Mouse (Mus musculus): Measurements from ENCODE around the gene Fam149b. TPM values are rescaled to one million over a fixed set of nuclear protein-coding genes. Genes with fewer than 3 reads are reported as not detected.

Fam149b gene
- polyA plus RNA-seq, 1 experiment from 2014 or later: 13.5 TPM

DNA sequence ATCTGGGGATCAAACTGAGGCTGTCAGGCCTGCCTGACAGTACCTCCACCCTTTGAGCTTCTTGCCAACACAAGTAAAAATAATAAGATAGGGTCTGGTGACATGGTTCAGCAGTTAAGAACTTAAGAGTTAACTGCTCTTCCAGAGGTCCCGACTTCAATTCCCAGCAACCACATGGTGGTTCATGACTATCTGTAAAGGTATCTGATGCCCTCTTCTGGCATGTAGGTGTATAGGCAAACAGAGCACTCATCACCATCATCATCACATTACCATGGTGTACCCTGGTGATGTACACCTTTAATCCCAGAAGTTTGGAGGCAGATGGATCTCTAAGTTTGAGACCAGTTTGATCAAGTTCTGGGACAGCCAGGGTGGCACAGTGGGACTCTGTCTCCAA is 80.6 kb downstream of the Fam149b start:
- DNase-seq (ENCODE audit: low spot score): no peak
- Histone ChIP-seq H3K4me3 (ENCODE audit: low read depth, low read length) (no peak overlapping the region), H3K4me2 (replicated peaks; ENCODE audit: low read depth) (no peak overlapping the region), H3K9ac (ENCODE audit: low read length) (no peak overlapping the region), H3K27ac (replicated peaks) (no peak overlapping the region), H3K9me3 (ENCODE audit: control insufficient read depth, low read length) (no peaks in the 10 kb centered on the region), H3K36me3 (ENCODE audit: control insufficient read depth, insufficient read depth, low read length) (no peaks in the 10 kb centered on the region), H3K27me3 (ENCODE audit: control insufficient read depth, insufficient read depth, low read length) (no peaks in the 10 kb centered on the region), H3K4me1 (replicated peaks; ENCODE audit: control insufficient read depth, insufficient read depth) (no peaks in the 10 kb centered on the region)
- 48% methylated on average over 1 of the region's 1 CpGs for WGBS
- TF ChIP-seq EP300 (optimal IDR thresholded peaks at IDR 0.05): no peak
- TF ChIP-seq CTCF (IDR thresholded peaks at IDR 0.05; ENCODE audit: low read depth): peak; percentile 34
- no peak for ATAC-seq (ENCODE audit: low FRiP score, low TSS enrichment)

DNA sequence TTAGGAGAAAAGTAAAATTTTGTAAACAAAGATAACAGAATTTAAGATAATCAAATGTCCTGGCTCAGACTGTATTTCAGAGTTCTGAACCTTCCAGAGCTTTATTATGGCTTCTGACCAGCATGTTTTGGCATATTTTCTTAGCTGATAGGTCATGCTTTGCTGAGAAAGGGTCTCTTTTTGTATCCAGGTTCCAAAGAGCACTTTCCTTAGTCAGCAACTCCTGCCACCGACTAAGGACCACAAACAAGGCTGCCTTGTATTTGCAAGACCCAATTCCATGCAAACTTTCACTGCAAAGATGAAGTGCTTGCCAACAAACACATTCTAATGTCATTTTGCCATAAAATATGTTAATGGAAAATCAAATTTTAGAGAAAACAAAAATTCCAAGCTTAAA is 81.9 kb downstream of the Fam149b start:
- WGBS: 44% methylated on average over 1 of the region's 1 CpGs
- Histone ChIP-seq H3K4me1 (replicated peaks; ENCODE audit: control insufficient read depth, insufficient read depth) (no peaks in the 10 kb centered on the region), H3K27ac (replicated peaks) (no peak overlapping the region), H3K9ac (ENCODE audit: low read length) (no peak overlapping the region), H3K27me3 (ENCODE audit: control insufficient read depth, insufficient read depth, low read length) (no peaks in the 10 kb centered on the region), H3K36me3 (ENCODE audit: control insufficient read depth, insufficient read depth, low read length) (no peaks in the 10 kb centered on the region), H3K4me2 (replicated peaks; ENCODE audit: low read depth) (no peak overlapping the region), H3K4me3 (ENCODE audit: low read depth, low read length) (no peak overlapping the region), H3K9me3 (ENCODE audit: control insufficient read depth, low read length) (no peaks in the 10 kb centered on the region)
- ATAC-seq (ENCODE audit: low FRiP score, low TSS enrichment): no peak
- TF ChIP-seq EP300 (optimal IDR thresholded peaks at IDR 0.05): no peak
- no peak for TF ChIP-seq CTCF (IDR thresholded peaks at IDR 0.05; ENCODE audit: low read depth)
- DNase-seq (ENCODE audit: low spot score): no peak

DNA sequence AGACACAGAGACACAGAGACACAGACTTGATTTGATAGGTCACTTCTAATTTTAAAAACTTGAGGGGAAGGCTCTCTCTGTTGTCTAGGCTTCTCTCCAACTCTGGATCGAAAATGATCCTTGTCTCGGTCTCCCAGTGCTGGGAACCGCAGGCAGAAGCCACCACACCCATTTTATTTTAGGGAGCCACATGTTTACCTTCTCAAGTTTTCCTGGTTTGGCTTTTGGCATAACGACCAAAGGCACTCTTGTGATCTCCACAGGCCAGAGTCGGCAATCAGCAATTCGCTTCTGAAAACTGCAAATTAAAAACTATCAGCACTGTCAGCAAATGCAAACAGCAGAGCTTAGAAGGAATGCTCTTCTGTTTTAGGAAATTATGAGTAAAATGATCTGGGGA is 83.8 kb downstream of the Fam149b start:
- ATAC-seq (ENCODE audit: low FRiP score, low TSS enrichment): no peak
- DNase-seq (ENCODE audit: low spot score): no peak
- Histone ChIP-seq H3K9ac (ENCODE audit: low read length) (no peak overlapping the region), H3K9me3 (ENCODE audit: control insufficient read depth, low read length) (no peaks in the 10 kb centered on the region), H3K27me3 (ENCODE audit: control insufficient read depth, insufficient read depth, low read length) (no peaks in the 10 kb centered on the region), H3K36me3 (ENCODE audit: control insufficient read depth, insufficient read depth, low read length) (no peaks in the 10 kb centered on the region), H3K4me3 (ENCODE audit: low read depth, low read length) (no peak overlapping the region), H3K4me2 (replicated peaks; ENCODE audit: low read depth) (no peak overlapping the region), H3K27ac (replicated peaks) (no peak overlapping the region), H3K4me1 (replicated peaks; ENCODE audit: control insufficient read depth, insufficient read depth) (no peaks in the 10 kb centered on the region)
- TF ChIP-seq EP300 (optimal IDR thresholded peaks at IDR 0.05) (no peak), CTCF (IDR thresholded peaks at IDR 0.05; ENCODE audit: low read depth) (no peak)
- 43% methylated on average over 6 of the region's 6 CpGs for WGBS

DNA sequence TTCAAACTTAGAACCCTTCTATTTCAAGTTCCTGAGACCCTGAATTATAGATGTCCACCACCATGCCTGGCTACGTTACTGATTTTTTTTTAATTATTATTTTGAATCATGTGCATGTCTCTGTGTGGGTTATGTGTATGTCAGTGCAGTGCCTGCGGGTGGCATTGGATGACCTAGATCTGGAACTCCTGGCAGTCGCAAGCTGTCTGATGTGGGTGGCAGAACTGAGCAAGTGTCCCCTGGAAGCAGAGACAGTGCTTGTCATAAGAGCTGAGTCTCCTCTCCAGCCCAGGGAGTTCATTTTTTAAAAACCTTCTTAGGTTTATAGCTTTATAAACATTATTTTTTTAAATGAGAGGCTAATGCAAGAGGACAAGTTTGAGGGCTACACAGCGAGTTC is 84.5 kb downstream of the Fam149b start:
- H3K27me3 ChIP-seq (ENCODE audit: control insufficient read depth, insufficient read depth, low read length): no peaks in the 10 kb centered on the region
- no peak overlapping the region for H3K27ac ChIP-seq (replicated peaks)
- no peak overlapping the region for H3K4me2 ChIP-seq (replicated peaks; ENCODE audit: low read depth)
- H3K4me1 ChIP-seq (replicated peaks; ENCODE audit: control insufficient read depth, insufficient read depth): no peaks in the 10 kb centered on the region
- DNase-seq (ENCODE audit: low spot score): no peak
- H3K36me3 ChIP-seq (ENCODE audit: control insufficient read depth, insufficient read depth, low read length): no peaks in the 10 kb centered on the region
- no peak overlapping the region for H3K4me3 ChIP-seq (ENCODE audit: low read depth, low read length)
- ATAC-seq (ENCODE audit: low FRiP score, low TSS enrichment): no peak
- H3K9ac ChIP-seq (ENCODE audit: low read length): no peak overlapping the region
- no peaks in the 10 kb centered on the region for H3K9me3 ChIP-seq (ENCODE audit: control insufficient read depth, low read length)
- TF ChIP-seq CTCF (IDR thresholded peaks at IDR 0.05; ENCODE audit: low read depth) (no peak), EP300 (optimal IDR thresholded peaks at IDR 0.05) (no peak)
- 79% methylated on average over 4 of the region's 4 CpGs for WGBS

Other genes with a start within 250 kb of the Fam149b start
- 14.2 and 15.4 TPM in 2 replicates for gene Saysd1, start 209.6 kb upstream of the Fam149b start, polyA plus RNA-seq (2015; fragmentation: Nextera tagmentation; extraction: Ambion mirVana)
- 7.7 and 8.3 TPM in 2 replicates for gene Kcnk5, start 166.4 kb upstream of the Fam149b start, polyA plus RNA-seq (2015; fragmentation: Nextera tagmentation; extraction: Ambion mirVana)
- gene Kcnk16, start 79.0 kb upstream of the Fam149b start, polyA plus RNA-seq (2015; fragmentation: Nextera tagmentation; extraction: Ambion mirVana): 4.8 and 5.7 TPM in 2 replicates
- gene Nudt13, start 53.5 kb upstream of the Fam149b start, polyA plus RNA-seq (2015; fragmentation: Nextera tagmentation; extraction: Ambion mirVana): 11.6 and 11.8 TPM in 2 replicates
- gene Ecd, start within 50 bp of the Fam149b start, polyA plus RNA-seq (2015; fragmentation: Nextera tagmentation; extraction: Ambion mirVana): 21.5 and 23.4 TPM in 2 replicates
- gene Dnajc9, start 40.7 kb downstream of the Fam149b start, polyA plus RNA-seq (2015; fragmentation: Nextera tagmentation; extraction: Ambion mirVana): 41.7 and 42.7 TPM in 2 replicates
- 65.0 and 77.4 TPM in 2 replicates for gene Mrps16, start 45.5 kb downstream of the Fam149b start, polyA plus RNA-seq (2015; fragmentation: Nextera tagmentation; extraction: Ambion mirVana)
- gene Cfap70, start 104.1 kb downstream of the Fam149b start, polyA plus RNA-seq (2015; fragmentation: Nextera tagmentation; extraction: Ambion mirVana): 0.16 and 0.25 TPM in 2 replicates
- gene Anxa7, start 132.0 kb downstream of the Fam149b start, polyA plus RNA-seq (2015; fragmentation: Nextera tagmentation; extraction: Ambion mirVana): 82.4 and 86.3 TPM in 2 replicates
- 0.18 and 0.38 TPM in 2 replicates for gene Mss51, start 148.7 kb downstream of the Fam149b start, polyA plus RNA-seq (2015; fragmentation: Nextera tagmentation; extraction: Ambion mirVana)
- gene Ppp3cb, start 198.4 kb downstream of the Fam149b start, polyA plus RNA-seq (2015; fragmentation: Nextera tagmentation; extraction: Ambion mirVana): 21.2 and 22.7 TPM in 2 replicates